Mouse (Mus musculus) kidney, postnatal 14 days (tissue): ENCODE data around the gene Abcc6.
A peak's percentile ranks its signal among the peaks of the same experiment; 100 is the strongest.

Experiments used
- DNase-seq: peaks from one replicate; pipeline ENCODE4 v3.0.0; 2022; ENCODE audit warnings: mixed read lengths

The Abcc6 gene

DNA sequence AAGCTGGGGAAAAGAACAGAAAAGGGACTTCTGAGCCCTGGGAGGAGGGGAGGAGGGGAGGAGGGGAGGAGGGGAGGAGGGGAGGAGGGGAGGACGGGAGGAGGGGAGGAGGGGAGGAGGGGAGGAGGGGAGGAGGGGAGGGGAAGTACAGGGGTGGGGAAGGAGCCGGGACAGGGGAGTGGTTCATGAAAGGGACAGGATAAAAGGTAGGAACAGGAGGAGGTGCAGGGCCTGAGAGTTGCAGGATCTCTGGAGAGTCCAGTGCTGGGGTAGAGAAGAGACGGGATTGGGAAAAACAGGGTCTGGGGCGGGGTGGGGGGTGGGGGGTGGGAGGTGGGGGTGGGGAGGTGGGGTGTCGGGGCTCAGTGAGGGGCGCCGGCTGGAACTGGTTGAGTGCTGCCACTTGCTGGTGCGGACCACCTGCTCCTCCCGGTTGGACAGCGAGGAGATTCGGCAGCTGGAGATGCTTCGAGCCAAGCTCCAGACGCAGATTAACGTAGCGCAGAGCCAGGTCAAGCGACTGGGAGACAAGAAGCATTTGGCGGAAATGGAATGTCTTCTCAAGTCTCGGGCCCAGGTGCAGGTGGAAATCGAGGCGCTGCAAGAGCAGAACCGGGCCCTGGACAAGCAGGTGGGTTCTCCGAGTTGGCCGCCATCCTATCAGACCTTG, 101.3 kb downstream of the Abcc6 start:
- no peak for DNase-seq

DNA sequence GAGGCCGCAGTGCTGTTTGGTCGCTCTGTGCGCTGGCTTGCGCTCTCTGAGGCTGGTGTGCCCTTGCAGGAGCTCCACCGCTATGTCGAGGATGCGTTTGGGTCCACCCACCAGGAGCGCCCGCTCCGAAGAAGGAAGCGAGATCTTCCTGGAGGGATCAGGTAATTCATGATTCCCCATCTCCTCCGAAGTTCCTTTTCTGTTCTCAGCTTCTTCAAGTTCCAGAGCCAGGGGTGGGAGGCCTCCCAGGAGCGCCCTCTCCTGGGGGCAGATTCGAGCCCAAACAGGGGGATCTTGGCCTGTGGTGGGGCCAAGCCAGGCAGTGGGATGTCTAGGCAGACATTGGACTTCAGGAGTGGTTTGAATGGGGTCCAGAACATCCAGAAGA, 105.7 kb downstream of the Abcc6 start:
- peak; percentile 57 for DNase-seq

DNA sequence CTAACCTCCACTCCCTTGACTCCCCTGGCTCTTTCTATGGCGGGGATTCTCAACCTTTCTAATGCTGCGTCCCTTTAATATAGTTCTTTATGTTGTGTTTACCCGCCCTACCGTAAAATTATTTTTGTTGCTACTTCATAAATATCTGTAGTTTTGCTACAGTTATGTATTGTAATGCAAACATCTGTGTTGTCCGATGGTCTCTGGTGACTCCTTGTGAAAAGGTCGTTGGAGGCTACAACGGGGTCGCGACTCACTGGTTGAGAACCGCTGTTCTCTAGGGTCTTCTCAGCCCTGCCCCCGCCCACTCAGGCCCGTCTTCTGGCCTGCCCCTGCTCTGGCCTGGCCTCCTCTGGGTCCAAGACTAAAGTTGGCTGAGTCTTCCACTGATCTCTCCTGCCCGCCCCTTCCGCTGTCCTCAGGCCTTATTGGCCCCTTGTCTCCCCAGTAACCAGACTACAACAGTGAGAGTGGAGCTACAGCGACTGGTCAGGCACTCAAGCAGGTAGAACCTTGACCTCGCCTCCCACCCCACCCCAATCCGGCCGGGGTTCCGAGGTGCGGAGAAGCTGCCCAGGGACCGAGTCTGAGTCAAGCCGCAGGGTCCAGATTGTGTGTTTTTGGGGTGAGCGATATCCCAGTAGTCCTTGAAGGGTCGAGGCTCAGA, 106.2 kb downstream of the Abcc6 start, which contains the start of gene Ccdc114:
TSS of gene Ccdc114 (plus strand) at position 311 of the 667 bp plus-strand sequence.
- peak; percentile 91 for DNase-seq

GRCm38 (mm10) chr7:45922928-45923761, 107.0 kb downstream of the Abcc6 start:
- peak; percentile 97 for DNase-seq

DNA sequence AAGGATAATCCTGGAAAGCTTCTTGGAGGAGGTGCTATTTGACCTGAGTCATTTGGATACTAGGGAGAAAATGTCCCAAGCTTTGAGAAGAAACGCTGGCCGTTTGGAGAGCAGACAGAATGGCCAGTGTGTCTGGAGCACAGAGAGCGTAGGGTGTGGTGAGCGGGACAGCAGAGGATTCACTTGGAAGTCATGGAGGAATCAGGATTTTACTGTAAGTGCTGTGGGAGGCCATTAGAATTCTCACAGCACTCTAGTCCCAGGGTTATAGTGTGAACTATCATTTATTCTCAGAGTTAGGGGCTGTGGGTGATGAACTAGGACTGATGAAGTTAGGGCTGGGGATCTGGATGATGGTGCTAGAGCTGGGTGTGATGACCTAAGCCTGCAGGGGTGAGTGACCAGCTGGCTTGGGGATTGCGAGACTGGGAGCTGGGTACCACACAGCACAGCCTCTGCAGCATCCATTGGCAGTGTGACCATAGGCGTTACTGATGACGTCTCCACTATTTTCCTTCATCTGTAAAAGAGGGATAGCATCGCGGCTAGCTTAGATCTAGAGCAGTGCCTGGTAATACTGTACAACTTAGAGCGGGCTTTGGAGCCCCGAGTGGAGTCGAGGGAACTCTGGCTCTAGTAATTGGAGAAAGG, 108.0 kb downstream of the Abcc6 start:
- no peak for DNase-seq

- peak; percentile 63 for DNase-seq
Observed at GRCm38 (mm10) chr7:45921242-45921621, 108.9 kb downstream of the Abcc6 start, which contains the start of gene Emp3. Gene Emp3, minus strand, starts transcription at chr7:45921404.

GRCm38 (mm10) chr7:45920583-45921241, 109.4 kb downstream of the Abcc6 start:
- DNase-seq: no peak

DNA sequence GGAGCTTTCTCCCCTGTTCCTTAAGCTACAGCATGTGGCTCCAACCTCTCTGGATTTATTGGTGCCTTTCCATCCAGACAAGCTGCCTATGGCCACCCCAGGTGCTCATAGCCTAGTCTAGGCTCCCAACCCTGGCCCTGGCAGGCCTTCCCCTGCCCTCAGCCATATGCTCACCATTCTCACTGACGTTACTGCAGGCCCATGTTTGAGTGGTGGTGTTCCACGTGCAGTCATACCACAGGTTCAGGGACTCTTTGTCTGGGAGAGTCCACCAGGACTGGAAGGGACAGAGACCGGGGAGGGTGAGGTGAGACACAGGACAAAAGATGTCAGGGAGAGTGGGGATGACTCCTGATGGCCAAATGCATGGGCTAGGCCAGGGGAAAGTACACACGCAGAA, 110.3 kb downstream of the Abcc6 start:
- DNase-seq: no peak

GRCm38 (mm10) chr7:45919083-45919671, 110.9 kb downstream of the Abcc6 start:
- no peak for DNase-seq

DNA sequence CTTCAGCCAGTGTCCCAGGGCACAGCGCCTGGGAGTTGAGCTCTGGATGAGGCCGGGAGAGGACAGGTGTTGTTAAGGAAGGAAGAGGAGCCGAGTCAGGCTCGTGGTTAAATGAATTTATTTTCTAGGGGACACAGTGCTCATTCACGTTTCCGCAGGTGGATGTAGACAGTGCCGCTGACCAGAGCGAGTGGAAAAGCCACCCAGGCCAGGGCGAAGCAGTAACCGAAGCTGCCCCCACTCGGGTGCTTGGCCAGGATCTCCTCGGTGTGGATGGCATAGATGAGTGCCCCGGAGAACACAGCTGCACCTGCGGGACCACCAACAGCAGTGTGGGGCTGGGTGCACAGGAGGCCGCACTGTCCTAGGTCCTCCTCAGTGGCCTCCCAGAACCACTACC, 112.2 kb downstream of the Abcc6 start:
- no peak for DNase-seq
